Mouse (Mus musculus) kidney, postnatal 14 days (tissue): ENCODE results near the gene Kiz.
A peak's percentile ranks its signal among the peaks of the same experiment; 100 is the strongest.

ENCODE experiments used
- DNase-seq: peaks from one replicate; pipeline ENCODE4 v3.0.0; 2022; ENCODE audit warnings: mixed read lengths

The Kiz gene

GRCm38 (mm10) chr2:146984831-146985230 lies 129.2 kb downstream of the Kiz start:
- DNase-seq: no peak

GRCm38 (mm10) chr2:146985807-146986206 lies 130.1 kb downstream of the Kiz start:
- DNase-seq: no peak

- DNase-seq: no peak
These were observed 130.8 kb downstream of the Kiz start for GRCm38 (mm10) chr2:146986429-146986828.

GRCm38 (mm10) chr2:147007265-147007664 lies 151.6 kb downstream of the Kiz start:
- no peak for DNase-seq

- DNase-seq: no peak
These were observed 153.4 kb downstream of the Kiz start for GRCm38 (mm10) chr2:147009084-147009483.

- no peak for DNase-seq
These were observed 154.5 kb downstream of the Kiz start for GRCm38 (mm10) chr2:147010141-147010540.

GRCm38 (mm10) chr2:147010952-147011351 lies 155.3 kb downstream of the Kiz start:
- DNase-seq: no peak

- no peak for DNase-seq
These were observed 155.9 kb downstream of the Kiz start for GRCm38 (mm10) chr2:147011474-147012140.

- no peak for DNase-seq
These were observed 156.5 kb downstream of the Kiz start for GRCm38 (mm10) chr2:147012141-147012622.

GRCm38 (mm10) chr2:147012623-147013184 lies 157.0 kb downstream of the Kiz start, which contains the start of gene Xrn2:
Gene Xrn2 (plus strand): TSS chr2:147012996.
- DNase-seq: peak; percentile 96

GRCm38 (mm10) chr2:147013194-147013969 lies 157.7 kb downstream of the Kiz start:
- peak; percentile 80 for DNase-seq

GRCm38 (mm10) chr2:147014101-147014886 lies 158.6 kb downstream of the Kiz start:
- peak; percentile 17 for DNase-seq
